Mouse (Mus musculus) myocyte (in vitro differentiated cells): ENCODE data around the gene Mmgt2. TPM values are rescaled to one million over a fixed set of nuclear protein-coding genes. Genes with fewer than 3 reads are reported as not detected.
A peak's percentile ranks its signal among the peaks of the same experiment; 100 is the strongest.

Experiments
- H3K27me3 ChIP-seq: one replicate; pipeline ENCODE4 v1.6.1; 2011; ENCODE audit not compliant: control insufficient read depth, insufficient read depth, insufficient read length
- H3K36me3 ChIP-seq: one replicate; pipeline ENCODE4 v1.6.1; 2011; ENCODE audit not compliant: control insufficient read depth, insufficient read depth
- H3K4me2 ChIP-seq: one replicate; pipeline ENCODE4 v1.6.1; 2011; ENCODE audit warnings: low read depth, control low read depth
- H3K4me3 ChIP-seq: one replicate; pipeline ENCODE4 v1.5.1; 2011; ENCODE audit warnings: mild to moderate bottlenecking, control low read depth, moderate library complexity
- H3K79me2 ChIP-seq: one replicate; pipeline ENCODE4 v1.6.1; 2011; ENCODE audit not compliant: control insufficient read depth, insufficient read depth
- H3ac ChIP-seq: one replicate; pipeline ENCODE4 v1.6.1; 2011; ENCODE audit not compliant: control insufficient read depth, insufficient read length
- CEBPB ChIP-seq: IDR thresholded peaks from 2 replicates; pipeline ENCODE4 v1.6.1; 2011; ENCODE audit warnings: mild to moderate bottlenecking, moderate library complexity; ENCODE audit not compliant: poor library complexity, insufficient read depth, severe bottlenecking
- E2F4 ChIP-seq: IDR thresholded peaks from one replicate; pipeline ENCODE4 v1.6.1; 2011; ENCODE audit warnings: mild to moderate bottlenecking, control low read depth, moderate library complexity; ENCODE audit not compliant: insufficient read depth
- MAX ChIP-seq: IDR thresholded peaks from one replicate; pipeline ENCODE4 v1.6.1; 2011; ENCODE audit warnings: low read depth, mild to moderate bottlenecking, control low read depth
- MYOD1 ChIP-seq, 3 experiments: IDR thresholded peaks; one replicate each; pipeline ENCODE4 v1.6.1; 2011; ENCODE audit warnings: control low read depth in 2 of 3, low read depth in 2 of 3, mild to moderate bottlenecking in 2 of 3, moderate library complexity in 1 of 3; ENCODE audit not compliant: insufficient read length in 2 of 3, control insufficient read depth in 1 of 3
- MYOG ChIP-seq, 3 experiments: IDR thresholded peaks; one replicate each; pipeline ENCODE4 v1.6.1; 2011; ENCODE audit warnings: control low read depth in 2 of 3, low read depth in 2 of 3, mild to moderate bottlenecking in 2 of 3; ENCODE audit not compliant: insufficient read length in 2 of 3, control insufficient read depth in 1 of 3, insufficient read depth in 1 of 3
- POLR2A ChIP-seq: IDR thresholded peaks from one replicate; pipeline ENCODE4 v1.6.1; 2011; ENCODE audit warnings: low read depth, mild to moderate bottlenecking, control low read depth, moderate library complexity; ENCODE audit not compliant: insufficient read length
- POLR2AphosphoS2 ChIP-seq: IDR thresholded peaks from one replicate; pipeline ENCODE4 v1.6.1; 2011; ENCODE audit warnings: low read depth, control low read depth; ENCODE audit not compliant: insufficient read length
- REST ChIP-seq: IDR thresholded peaks from one replicate; pipeline ENCODE4 v1.6.1; 2011; ENCODE audit warnings: mild to moderate bottlenecking, control low read depth, moderate library complexity; ENCODE audit not compliant: insufficient read depth, insufficient read length
- SRF ChIP-seq: IDR thresholded peaks from one replicate; pipeline ENCODE4 v1.6.1; 2011; ENCODE audit warnings: low read depth; ENCODE audit not compliant: control insufficient read depth, insufficient read length
- TCF12 ChIP-seq: IDR thresholded peaks from one replicate; pipeline ENCODE4 v1.6.1; 2011; ENCODE audit warnings: mild to moderate bottlenecking, control low read depth; ENCODE audit not compliant: poor library complexity, insufficient read depth, severe bottlenecking
- TCF3 ChIP-seq: IDR thresholded peaks from one replicate; pipeline ENCODE4 v1.6.1; 2011; ENCODE audit warnings: low read depth, control low read depth; ENCODE audit not compliant: insufficient read length
- USF1 ChIP-seq: IDR thresholded peaks from one replicate; pipeline ENCODE4 v1.6.1; 2011; ENCODE audit warnings: low read depth, mild to moderate bottlenecking, control low read depth, moderate library complexity
- polyA plus RNA-seq: library from polyadenylated mRNA; unstranded; fragments of >200 nt; fragmentation: generic; extraction: Trizol; gene quantifications from one replicate; pipeline ENCODE4 v1.2.1, GENCODE M21; 2012; ENCODE audit warnings: missing spikeins

Mmgt2 gene
- polyA plus RNA-seq, 1 experiment = 29.2 TPM

DNA sequence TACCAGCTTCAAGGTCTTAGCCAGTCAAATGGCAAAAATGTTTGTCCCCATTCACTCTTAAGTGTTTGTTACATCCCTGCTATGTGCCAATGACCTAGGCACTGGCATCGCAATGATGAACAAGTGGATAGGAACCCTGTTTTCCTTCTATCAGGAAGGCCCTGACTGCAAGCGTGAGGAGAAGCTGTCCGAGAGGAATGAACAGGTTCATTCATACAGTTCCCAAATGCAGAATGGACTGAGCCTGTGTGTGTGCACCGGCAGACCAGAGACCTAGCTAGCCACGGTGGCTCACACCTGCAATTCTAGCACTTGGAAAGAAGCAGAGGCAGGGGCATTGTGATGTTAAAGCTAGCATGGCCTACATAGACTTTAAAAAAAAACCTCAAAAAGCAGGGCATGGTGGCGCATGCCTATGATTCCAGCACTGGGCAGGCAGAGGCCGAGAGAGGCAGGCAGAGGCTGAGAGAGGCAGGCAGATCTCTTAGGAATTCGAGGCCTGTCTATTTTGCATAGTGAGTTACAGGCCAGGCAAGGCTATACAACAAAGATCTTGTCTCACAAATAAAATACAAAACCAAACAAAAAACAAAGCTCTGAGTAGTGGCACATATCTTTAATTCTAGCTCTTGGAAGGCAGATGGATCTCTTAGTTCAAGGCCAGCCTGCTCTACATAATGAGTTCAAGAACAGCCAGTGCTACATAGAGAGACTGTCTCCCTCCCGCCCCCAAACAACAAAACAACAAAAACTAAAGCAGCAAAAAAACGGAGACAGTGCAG lies 41.1 kb upstream of the Mmgt2 start:
- Histone ChIP-seq H3ac (no peak overlapping the region), H3K4me3 (no peak overlapping the region), H3K4me2 (no peak overlapping the region), H3K36me3 (peaks cover 42% of the 10 kb centered on the region), H3K27me3 (no peaks in the 10 kb centered on the region), H3K79me2 (peaks cover 25% of the 10 kb centered on the region)
- TF ChIP-seq CEBPB (no peak), POLR2AphosphoS2 (peak; percentile 77), MYOG (IDR thresholded peaks at IDR 0.05; ENCODE audit: control insufficient read depth in 1 of 3, insufficient read depth in 1 of 3, insufficient read length in 2 of 3, low read depth in 2 of 3) (no peak), POLR2A (peak; percentile 35)

GRCm38 (mm10) chr11:62607952-62608201 lies 40.6 kb upstream of the Mmgt2 start:
- H3ac ChIP-seq = no peak overlapping the region
- H3K36me3 ChIP-seq = peaks cover 42% of the 10 kb centered on the region
- TF ChIP-seq POLR2AphosphoS2 = peak; percentile 75
- no peak for TF ChIP-seq MYOD1 (IDR thresholded peaks at IDR 0.05; ENCODE audit: control insufficient read depth in 1 of 3, insufficient read length in 2 of 3, low read depth in 2 of 3)
- TF ChIP-seq TCF12 = no peak
- TF ChIP-seq MYOG (IDR thresholded peaks at IDR 0.05; ENCODE audit: control insufficient read depth in 1 of 3, insufficient read depth in 1 of 3, insufficient read length in 2 of 3, low read depth in 2 of 3) = no peak
- no peak overlapping the region for H3K4me2 ChIP-seq
- H3K4me3 ChIP-seq = no peak overlapping the region
- H3K79me2 ChIP-seq = peaks cover 24% of the 10 kb centered on the region
- H3K27me3 ChIP-seq = no peaks in the 10 kb centered on the region

DNA sequence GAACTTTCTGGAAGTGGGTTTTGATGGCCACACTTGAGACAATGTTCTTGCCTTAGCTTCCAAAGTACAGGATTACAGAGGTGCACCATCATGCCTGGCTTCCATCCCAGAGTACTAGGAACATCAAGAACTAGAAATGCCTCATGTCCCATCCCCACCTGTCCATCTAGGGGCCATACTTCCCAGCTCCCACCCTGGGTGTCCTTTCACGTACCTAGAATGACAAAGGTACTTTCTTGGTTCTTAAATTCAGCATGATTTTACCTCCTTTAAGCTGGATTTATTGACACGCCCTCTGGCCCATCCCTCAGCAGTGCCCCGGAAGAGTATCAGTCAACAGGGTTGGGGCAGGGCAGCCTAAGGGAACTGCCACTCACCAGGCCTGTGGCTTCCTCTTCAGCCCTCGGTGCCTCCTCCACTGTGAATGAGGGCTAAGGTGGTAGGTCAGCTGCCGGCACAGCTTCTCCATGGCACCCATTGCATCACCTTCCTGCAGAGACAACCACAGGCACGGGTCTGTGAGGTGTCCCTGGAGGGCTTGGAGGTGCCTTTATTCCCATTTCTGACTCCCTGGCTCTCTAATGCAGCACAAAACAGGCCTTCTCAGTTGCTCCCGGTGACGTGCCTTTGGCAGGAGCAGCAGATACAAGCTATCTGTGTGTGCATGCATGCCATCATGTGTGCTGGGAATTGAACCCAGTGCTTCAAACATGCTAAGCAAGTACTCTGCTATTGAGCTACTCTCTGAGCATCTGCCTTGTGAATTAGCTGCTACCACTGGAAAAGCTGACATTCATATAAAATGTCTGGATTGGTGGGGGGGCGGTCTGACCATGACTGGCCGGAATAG lies 39.4 kb upstream of the Mmgt2 start:
- TF ChIP-seq CEBPB = no peak
- no peak for TF ChIP-seq TCF3
- no peak for TF ChIP-seq MAX
- no peak for TF ChIP-seq MYOD1 (IDR thresholded peaks at IDR 0.05; ENCODE audit: control insufficient read depth in 1 of 3, insufficient read length in 2 of 3, low read depth in 2 of 3)
- TF ChIP-seq POLR2A = peak; percentile 17
- Histone ChIP-seq H3K4me3 (no peak overlapping the region), H3ac (no peak overlapping the region), H3K36me3 (peaks cover 33% of the 10 kb centered on the region), H3K27me3 (no peaks in the 10 kb centered on the region), H3K4me2 (no peak overlapping the region), H3K79me2 (peaks cover 12% of the 10 kb centered on the region)

- H3K79me2 ChIP-seq = no peaks in the 10 kb centered on the region
- no peak overlapping the region for H3ac ChIP-seq
- H3K36me3 ChIP-seq = peaks cover 20% of the 10 kb centered on the region
- no peak for TF ChIP-seq POLR2AphosphoS2
- no peak for TF ChIP-seq TCF12
- no peak for TF ChIP-seq SRF
- no peak for TF ChIP-seq E2F4
- TF ChIP-seq TCF3 = no peak
- TF ChIP-seq MYOG (IDR thresholded peaks at IDR 0.05; ENCODE audit: control insufficient read depth in 1 of 3, insufficient read depth in 1 of 3, insufficient read length in 2 of 3, low read depth in 2 of 3) = no peak
- no peak for TF ChIP-seq USF1
- no peak for TF ChIP-seq CEBPB
- no peak for TF ChIP-seq REST
- TF ChIP-seq MYOD1 (IDR thresholded peaks at IDR 0.05; ENCODE audit: control insufficient read depth in 1 of 3, insufficient read length in 2 of 3, low read depth in 2 of 3) = no peak
- no peak for TF ChIP-seq POLR2A
- no peak for TF ChIP-seq MAX
- no peaks in the 10 kb centered on the region for H3K27me3 ChIP-seq
- H3K4me3 ChIP-seq = no peak overlapping the region
- no peak overlapping the region for H3K4me2 ChIP-seq
Measured at GRCm38 (mm10) chr11:62610304-62610703, 38.2 kb upstream of the Mmgt2 start.

GRCm38 (mm10) chr11:62612604-62613003 lies 35.9 kb upstream of the Mmgt2 start:
- TF ChIP-seq POLR2AphosphoS2 = no peak
- no peak for TF ChIP-seq POLR2A
- no peak for TF ChIP-seq TCF3
- no peak for TF ChIP-seq USF1
- no peak for TF ChIP-seq CEBPB
- no peak for TF ChIP-seq MAX
- no peak for TF ChIP-seq REST
- no peak for TF ChIP-seq MYOD1 (IDR thresholded peaks at IDR 0.05; ENCODE audit: control insufficient read depth in 1 of 3, insufficient read length in 2 of 3, low read depth in 2 of 3)
- TF ChIP-seq TCF12 = no peak
- TF ChIP-seq E2F4 = no peak
- no peak for TF ChIP-seq SRF
- no peak for TF ChIP-seq MYOG (IDR thresholded peaks at IDR 0.05; ENCODE audit: control insufficient read depth in 1 of 3, insufficient read depth in 1 of 3, insufficient read length in 2 of 3, low read depth in 2 of 3)
- peaks cover 4% of the 10 kb centered on the region for H3K36me3 ChIP-seq
- no peak overlapping the region for H3ac ChIP-seq
- no peak overlapping the region for H3K4me3 ChIP-seq
- H3K79me2 ChIP-seq = no peaks in the 10 kb centered on the region
- H3K4me2 ChIP-seq = no peak overlapping the region
- H3K27me3 ChIP-seq = no peaks in the 10 kb centered on the region
